Mouse (Mus musculus) small intestine, adult 2 months (tissue): ENCODE measurements at regions not wholly inside any gene's neighbourhood (a gene's known extent, or its start where the extent isn't known, plus 50 kb on each side); places are given as distances from the start of the nearest gene placed in this dataset.
"Not testable (repeated sequence)": the region's sequence is repeated elsewhere in the genome, so short reads cannot be mapped to it uniquely, and the experiment has no call there.

Experiments used
- CTCF ChIP-seq: fragments of 200-500 bp; IDR thresholded peaks from 2 replicates; pipeline ENCODE4 v1.5.1; 2012; ENCODE audit warnings: low read depth, mild to moderate bottlenecking, control low read depth, inconsistent platforms, low read length, moderate library complexity, mixed read lengths; ENCODE audit not compliant: insufficient replicate concordance, insufficient read length; ENCODE audit errors: extremely low read depth
- POLR2A ChIP-seq: fragments of 200-500 bp; IDR thresholded peaks from 2 replicates; pipeline ENCODE4 v1.6.1; 2012; ENCODE audit warnings: low read depth, mild to moderate bottlenecking, control low read depth, inconsistent platforms, low read length, moderate library complexity

DNA sequence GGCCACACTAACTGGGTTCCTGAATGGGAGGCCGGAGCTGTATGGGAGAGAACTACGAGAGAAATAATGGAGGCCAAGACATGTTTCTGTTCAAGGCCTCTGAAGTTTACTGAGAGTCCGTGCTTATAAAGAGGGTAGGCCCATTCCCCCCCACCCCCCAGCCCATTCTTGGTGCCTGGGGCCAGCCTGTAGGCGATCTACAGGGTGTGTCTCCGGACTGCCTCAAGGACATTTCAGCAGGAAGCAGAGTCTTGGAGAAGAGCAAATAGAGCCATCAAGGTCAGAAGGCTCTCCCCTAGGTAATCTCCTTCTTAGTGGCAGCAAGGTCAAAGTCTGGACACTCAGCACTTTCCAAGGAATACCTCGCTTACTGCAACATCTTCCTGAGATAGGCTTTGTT, 88.8 kb upstream of the Fam3c start:
- TF ChIP-seq CTCF, POLR2A: not testable (repeated sequence)
